Mouse (Mus musculus) liver, postnatal 0 days (tissue): Measurements from ENCODE around the gene Mrpl43. TPM values are rescaled to one million over a fixed set of nuclear protein-coding genes. Genes with fewer than 3 reads are reported as not detected.
A peak's percentile ranks its signal among the peaks of the same experiment; 100 is the strongest.

Experiments used
- ATAC-seq: fragments of 200-750 bp; cut with Nextera tagmentation; 2 replicates; pipeline ENCODE4 v1.8.0; 2017; ENCODE audit warnings: mild to moderate bottlenecking, moderate library complexity
- DNase-seq: peaks from one replicate; pipeline ENCODE4 v3.0.0-alpha.2; 2016
- H3K27ac ChIP-seq: fragments of 300-500 bp; sonication (generic); 2 replicates; pipeline ENCODE4 v1.5.1; 2014; ENCODE audit warnings: antibody characterized with exemption, moderate library complexity, mild to moderate bottlenecking, low read depth
- H3K27me3 ChIP-seq: fragments of 300-500 bp; sonication (generic); 2 replicates; pipeline ENCODE4 v1.6.1; 2014; ENCODE audit warnings: low read length, control low read depth, mixed read lengths; ENCODE audit not compliant: insufficient read depth
- H3K36me3 ChIP-seq: fragments of 300-500 bp; sonication (generic); replicated peaks from 2 replicates; pipeline ENCODE4 v1.6.1; 2014; ENCODE audit warnings: mild to moderate bottlenecking, control low read depth, low read length, moderate library complexity, mixed read lengths; ENCODE audit not compliant: insufficient read depth
- H3K4me1 ChIP-seq: fragments of 300-500 bp; sonication (generic); 2 replicates; pipeline ENCODE4 v1.6.1; 2014; ENCODE audit warnings: antibody characterized with exemption, mild to moderate bottlenecking, control low read depth; ENCODE audit not compliant: insufficient read depth
- H3K4me2 ChIP-seq: fragments of 300-500 bp; sonication (generic); 2 replicates; pipeline ENCODE4 v1.6.1; 2014; ENCODE audit warnings: low read depth, mild to moderate bottlenecking, low read length, moderate library complexity, mixed read lengths
- H3K4me3 ChIP-seq: fragments of 300-500 bp; sonication (generic); 2 replicates; pipeline ENCODE4 v1.5.1; 2014; ENCODE audit warnings: low read depth, low read length
- H3K9ac ChIP-seq: fragments of 300-500 bp; sonication (generic); replicated peaks from 2 replicates; pipeline ENCODE4 v1.6.1; 2014; ENCODE audit warnings: mild to moderate bottlenecking, moderate library complexity
- H3K9me3 ChIP-seq: fragments of 300-500 bp; sonication (generic); 2 replicates; pipeline ENCODE4 v1.6.1; 2016; ENCODE audit warnings: mild to moderate bottlenecking, control low read depth, low read length, mixed read lengths
- CTCF ChIP-seq: sonication (generic); IDR thresholded peaks from 2 replicates; pipeline ENCODE4 v1.5.1; 2016; ENCODE audit warnings: antibody characterized with exemption, low read depth
- EP300 ChIP-seq: IDR thresholded peaks from 2 replicates; pipeline ENCODE4 v1.6.1; 2016; ENCODE audit warnings: antibody characterized with exemption, low read depth, mild to moderate bottlenecking
- WGBS: fragments of 180-500 bp; shearing (Covaris S2); extraction: QIAGEN DNeasy Blood & Tissue Kit; methylation state at CpG from one replicate; pipeline ENCODE4 v1.1.7; 2014; ENCODE audit not compliant: insufficient replicate concordance; 5-methylcytosine and 5-hydroxymethylcytosine counted together
- polyA plus RNA-seq: library from polyadenylated mRNA; unstranded; fragments of >200 nt; fragmentation: Nextera tagmentation; extraction: Ambion mirVana; gene quantifications from 2 replicates; pipeline ENCODE4 v1.2.1, GENCODE M21; 2015

The Mrpl43 gene
- polyA plus RNA-seq, 1 experiment from 2014 or later = 43.8 TPM

GRCm38 (mm10) chr19:44987851-44988250 is 18.4 kb downstream of the Mrpl43 start:
- H3K4me1 ChIP-seq = peaks cover 25% of the 10 kb centered on the region
- H3K27ac ChIP-seq = peak overlapping the region; percentile 94; the same call in 1 of the 2 replicates
- ATAC-seq = no peak
- no peak for TF ChIP-seq EP300
- no peak for TF ChIP-seq CTCF
- no peak overlapping the region for H3K4me2 ChIP-seq
- 56% methylated on average over 6 of the region's 6 CpGs for WGBS
- no peak overlapping the region for H3K4me3 ChIP-seq
- no peak overlapping the region for H3K9ac ChIP-seq
- no peaks in the 10 kb centered on the region for H3K36me3 ChIP-seq
- H3K27me3 ChIP-seq = peaks cover 9% of the 10 kb centered on the region; the same call in 1 of the 2 replicates
- DNase-seq = no peak
- no peaks in the 10 kb centered on the region for H3K9me3 ChIP-seq

- Histone ChIP-seq H3K4me3 (no peak overlapping the region), H3K27me3 (peaks cover 9% of the 10 kb centered on the region; the same call in 1 of the 2 replicates), H3K9ac (no peak overlapping the region), H3K27ac (no peak overlapping the region), H3K4me1 (peaks cover 18% of the 10 kb centered on the region), H3K36me3 (peaks cover 1% of the 10 kb centered on the region; the same call in 1 of the 2 replicates), H3K4me2 (no peak overlapping the region), H3K9me3 (no peaks in the 10 kb centered on the region)
- 55% methylated on average over 6 of the region's 6 CpGs for WGBS
- no peak for DNase-seq
- no peak for TF ChIP-seq CTCF
- no peak for TF ChIP-seq EP300
- no peak for ATAC-seq
Measured at GRCm38 (mm10) chr19:44987004-44987403, 19.2 kb downstream of the Mrpl43 start.

- TF ChIP-seq CTCF = no peak
- TF ChIP-seq EP300 = no peak
- no peak overlapping the region for H3K4me3 ChIP-seq
- 40% methylated on average over 5 of the region's 5 CpGs for WGBS
- H3K4me2 ChIP-seq = no peak overlapping the region
- no peaks in the 10 kb centered on the region for H3K9me3 ChIP-seq
- H3K27me3 ChIP-seq = peaks cover 9% of the 10 kb centered on the region; the same call in 1 of the 2 replicates
- H3K4me1 ChIP-seq = peaks cover 18% of the 10 kb centered on the region
- peaks cover 13% of the 10 kb centered on the region for H3K36me3 ChIP-seq
- no peak overlapping the region for H3K9ac ChIP-seq
- no peak for ATAC-seq
- DNase-seq = no peak
- peak overlapping the region; percentile 12; the same call in 1 of the 2 replicates for H3K27ac ChIP-seq
Measured at GRCm38 (mm10) chr19:44985159-44985988, 20.9 kb downstream of the Mrpl43 start.

GRCm38 (mm10) chr19:44984420-44984819 is 21.8 kb downstream of the Mrpl43 start:
- H3K9ac ChIP-seq = no peak overlapping the region
- H3K36me3 ChIP-seq = peaks cover 19% of the 10 kb centered on the region
- no peak overlapping the region for H3K4me3 ChIP-seq
- no peak overlapping the region for H3K4me2 ChIP-seq
- no peak for TF ChIP-seq EP300
- no peak for TF ChIP-seq CTCF
- H3K27me3 ChIP-seq = peaks cover 6% of the 10 kb centered on the region; the same call in 1 of the 2 replicates
- no peak for ATAC-seq
- H3K9me3 ChIP-seq = no peaks in the 10 kb centered on the region
- no peak for DNase-seq
- 0 out of 2 replicates have a peak overlapping the region, but pooled peaks have one; percentile 12 for H3K27ac ChIP-seq
- 82% methylated on average over 4 of the region's 4 CpGs for WGBS
- peaks cover 18% of the 10 kb centered on the region for H3K4me1 ChIP-seq

- no peak for DNase-seq
- H3K4me2 ChIP-seq = no peak overlapping the region
- ATAC-seq = no peak
- WGBS = 85% methylated on average over 6 of the region's 6 CpGs
- no peak overlapping the region for H3K4me3 ChIP-seq
- H3K27ac ChIP-seq = peak overlapping the region; percentile 78
- no peak for TF ChIP-seq EP300
- no peak for TF ChIP-seq CTCF
- H3K9me3 ChIP-seq = no peaks in the 10 kb centered on the region
- peaks cover 28% of the 10 kb centered on the region for H3K36me3 ChIP-seq
- H3K4me1 ChIP-seq = peaks cover 16% of the 10 kb centered on the region
- H3K27me3 ChIP-seq = no peaks in the 10 kb centered on the region
- no peak overlapping the region for H3K9ac ChIP-seq
Measured at GRCm38 (mm10) chr19:44983366-44983765, 22.9 kb downstream of the Mrpl43 start.

GRCm38 (mm10) chr19:44982477-44983115 is 23.6 kb downstream of the Mrpl43 start:
- no peak overlapping the region for H3K4me2 ChIP-seq
- H3K27me3 ChIP-seq = no peaks in the 10 kb centered on the region
- ATAC-seq (peak; percentile 68), DNase-seq (no peak)
- TF ChIP-seq CTCF (no peak), EP300 (no peak)
- H3K36me3 ChIP-seq = peaks cover 35% of the 10 kb centered on the region
- H3K27ac ChIP-seq = peak overlapping the region; percentile 78
- H3K4me3 ChIP-seq = no peak overlapping the region
- no peaks in the 10 kb centered on the region for H3K9me3 ChIP-seq
- no peak overlapping the region for H3K9ac ChIP-seq
- H3K4me1 ChIP-seq = peaks cover 14% of the 10 kb centered on the region
- 59% methylated on average over 7 of the region's 7 CpGs for WGBS
